Mouse (Mus musculus) NIH3T3 (cell line): ENCODE data around the gene Mettl13.

Source experiments
- DNase-seq: peaks from one replicate; pipeline ENCODE4 v3.0.0-alpha.2; 2012; ENCODE audit warnings: low read depth

The Mettl13 gene

GRCm38 (mm10) chr1:162548016-162548916, at the start of gene Mettl13:
Mettl13 (minus strand) TSS chr1:162548551.
- DNase-seq: peak; percentile 95

- no peak for DNase-seq
Measured at GRCm38 (mm10) chr1:162597379-162598102, 49.2 kb upstream of the Mettl13 start.

GRCm38 (mm10) chr1:162590415-162590997, 42.2 kb upstream of the Mettl13 start:
- DNase-seq: no peak

- DNase-seq: no peak
Measured at GRCm38 (mm10) chr1:162589443-162589842, 41.1 kb upstream of the Mettl13 start.

- no peak for DNase-seq
Measured at GRCm38 (mm10) chr1:162588606-162589005, 40.3 kb upstream of the Mettl13 start.

GRCm38 (mm10) chr1:162586282-162586681, 37.9 kb upstream of the Mettl13 start:
- no peak for DNase-seq

- DNase-seq: peak; percentile 20
Measured at GRCm38 (mm10) chr1:162582884-162583283, 34.5 kb upstream of the Mettl13 start.

- peak; percentile 32 for DNase-seq
Measured at GRCm38 (mm10) chr1:162575098-162575497, 26.7 kb upstream of the Mettl13 start.

GRCm38 (mm10) chr1:162570931-162571601, 22.7 kb upstream of the Mettl13 start:
- peak; percentile 58 for DNase-seq

- peak; percentile 97 for DNase-seq
Measured at GRCm38 (mm10) chr1:162570260-162570748, 22.0 kb upstream of the Mettl13 start, which contains the start of gene Vamp4. Vamp4 (plus strand) TSS chr1:162570515.

GRCm38 (mm10) chr1:162567351-162567750, 19.0 kb upstream of the Mettl13 start:
- DNase-seq: peak; percentile 12

GRCm38 (mm10) chr1:162564992-162565391, 16.6 kb upstream of the Mettl13 start:
- no peak for DNase-seq

- DNase-seq: no peak
Measured at GRCm38 (mm10) chr1:162563236-162563635, 14.9 kb upstream of the Mettl13 start.

- no peak for DNase-seq
Measured at GRCm38 (mm10) chr1:162554193-162554592, 5.8 kb upstream of the Mettl13 start.

GRCm38 (mm10) chr1:162552956-162553355, 4.6 kb upstream of the Mettl13 start:
- no peak for DNase-seq

GRCm38 (mm10) chr1:162549615-162550283, 1.4 kb upstream of the Mettl13 start:
- DNase-seq: peak; percentile 77

- no peak for DNase-seq
Measured at GRCm38 (mm10) chr1:162548917-162549613, 714 bp upstream of the Mettl13 start.

GRCm38 (mm10) chr1:162547607-162548006, 744 bp downstream of the Mettl13 start:
- peak; percentile 19 for DNase-seq

GRCm38 (mm10) chr1:162543231-162543630, 5.1 kb downstream of the Mettl13 start:
- DNase-seq: no peak

- DNase-seq: no peak
Measured at GRCm38 (mm10) chr1:162533766-162534560, 14.4 kb downstream of the Mettl13 start.
